Mouse (Mus musculus) hindbrain, embryonic 16.5 days (tissue): ENCODE measurements around the gene Nos1. TPM values are rescaled to one million over a fixed set of nuclear protein-coding genes. Genes with fewer than 3 reads are reported as not detected.

ENCODE experiments used
- ATAC-seq: fragments of 200-750 bp; cut with Nextera tagmentation; 2 replicates; pipeline ENCODE4 v1.8.0; 2017; ENCODE audit warnings: moderate TSS enrichment, moderate library complexity
- H3K27ac ChIP-seq: fragments of 300-500 bp; sonication (generic); 2 replicates; pipeline ENCODE4 v1.5.1; 2014; ENCODE audit warnings: low read depth, mild to moderate bottlenecking, control low read depth, low read length, moderate library complexity
- H3K27me3 ChIP-seq: fragments of 300-500 bp; sonication (generic); replicated peaks from 2 replicates; pipeline ENCODE4 v1.6.1; 2014; ENCODE audit warnings: low read length; ENCODE audit not compliant: control insufficient read depth, insufficient read depth
- H3K36me3 ChIP-seq: fragments of 300-500 bp; sonication (generic); 2 replicates; pipeline ENCODE4 v1.6.1; 2014; ENCODE audit warnings: mild to moderate bottlenecking, low read length, moderate library complexity, mixed read lengths; ENCODE audit not compliant: control insufficient read depth, insufficient read depth
- H3K4me1 ChIP-seq: fragments of 300-500 bp; sonication (generic); 2 replicates; pipeline ENCODE4 v1.6.1; 2014; ENCODE audit warnings: low read depth, low read length; ENCODE audit not compliant: control insufficient read depth, insufficient read depth
- H3K4me2 ChIP-seq: fragments of 300-500 bp; sonication (generic); 2 replicates; pipeline ENCODE4 v1.6.1; 2014; ENCODE audit warnings: mild to moderate bottlenecking, low read length, control low read depth, moderate library complexity
- H3K4me3 ChIP-seq: fragments of 300-500 bp; sonication (generic); 2 replicates; pipeline ENCODE4 v1.5.1; 2014; ENCODE audit warnings: mild to moderate bottlenecking, low read length, control low read depth, moderate library complexity
- H3K9ac ChIP-seq: fragments of 300-500 bp; sonication (generic); 2 replicates; pipeline ENCODE4 v1.6.1; 2014; ENCODE audit warnings: low read depth, mild to moderate bottlenecking, control low read depth, low read length, moderate library complexity
- H3K9me3 ChIP-seq: fragments of 300-500 bp; sonication (generic); 2 replicates; pipeline ENCODE4 v1.6.1; 2014; ENCODE audit warnings: mild to moderate bottlenecking, low read length, moderate library complexity; ENCODE audit not compliant: control insufficient read depth
- WGBS: fragments of 180-500 bp; shearing (Covaris S2); extraction: QIAGEN DNeasy Blood & Tissue Kit; methylation state at CpG from one replicate; pipeline ENCODE4 v1.1.7; 2014; 5-methylcytosine and 5-hydroxymethylcytosine counted together
- polyA plus RNA-seq: library from polyadenylated mRNA; unstranded; fragments of >200 nt; fragmentation: Nextera tagmentation; extraction: Ambion mirVana; gene quantifications from 2 replicates; pipeline ENCODE4 v1.2.1, GENCODE M21; 2015

Gene Nos1
- polyA plus RNA-seq, 1 experiment from 2014 or later: 2.8 TPM

DNA sequence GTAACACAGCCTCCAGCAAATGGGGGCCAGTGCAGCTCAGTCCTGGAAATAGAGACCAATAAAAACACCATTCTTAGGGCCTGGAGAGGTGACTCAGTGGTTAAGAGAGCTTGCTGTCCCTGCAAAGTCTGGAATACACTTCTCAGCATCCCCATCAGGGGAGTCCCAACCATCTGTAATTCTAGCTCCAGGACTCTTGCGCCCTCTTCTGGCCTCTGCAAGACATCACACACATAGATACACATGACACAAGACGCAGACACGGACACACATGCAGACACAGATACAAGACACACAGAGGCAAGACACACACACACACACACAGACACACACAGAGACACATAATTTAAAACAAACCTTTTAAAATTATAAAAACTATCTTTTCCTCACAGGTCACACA lies 160.7 kb downstream of the Nos1 start:
- Histone ChIP-seq H3K27me3 (no peaks in the 10 kb centered on the region), H3K9me3 (no peaks in the 10 kb centered on the region), H3K27ac (no peak overlapping the region), H3K4me3 (no peak overlapping the region), H3K9ac (no peak overlapping the region), H3K4me1 (no peaks in the 10 kb centered on the region), H3K36me3 (no peaks in the 10 kb centered on the region), H3K4me2 (no peak overlapping the region)
- no peak for ATAC-seq
- 74% methylated on average over 3 of the region's 3 CpGs for WGBS

GRCm38 (mm10) chr5:117946605-117947004 lies 165.8 kb downstream of the Nos1 start:
- no peak overlapping the region for H3K4me2 ChIP-seq
- no peak overlapping the region for H3K27ac ChIP-seq
- no peak overlapping the region for H3K4me3 ChIP-seq
- WGBS: 32% methylated on average over 4 of the region's 4 CpGs
- H3K36me3 ChIP-seq: no peaks in the 10 kb centered on the region
- ATAC-seq: peak; percentile 60; the same call in 1 of the 2 replicates
- H3K4me1 ChIP-seq: no peaks in the 10 kb centered on the region
- H3K9ac ChIP-seq: no peak overlapping the region
- H3K27me3 ChIP-seq: no peaks in the 10 kb centered on the region
- no peaks in the 10 kb centered on the region for H3K9me3 ChIP-seq

DNA sequence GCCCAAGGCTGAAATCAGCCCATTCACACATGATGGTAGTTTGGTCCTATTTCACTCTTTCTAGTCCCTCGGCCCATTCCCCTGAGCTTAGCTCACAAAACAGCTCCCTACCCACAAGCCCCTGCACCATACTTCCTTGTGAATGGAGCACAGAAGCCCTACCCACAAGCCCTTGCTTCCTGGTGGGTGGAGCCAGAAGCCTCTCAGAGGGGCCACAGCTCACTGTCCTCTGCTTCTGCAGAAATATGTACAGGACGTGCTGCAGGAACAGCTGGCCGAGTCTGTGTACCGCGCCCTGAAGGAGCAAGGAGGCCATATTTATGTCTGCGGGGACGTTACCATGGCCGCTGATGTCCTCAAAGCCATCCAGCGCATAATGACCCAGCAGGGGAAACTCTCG lies 168.6 kb downstream of the Nos1 start:
- no peak for ATAC-seq
- Histone ChIP-seq H3K9me3 (no peaks in the 10 kb centered on the region), H3K27ac (no peak overlapping the region), H3K27me3 (no peaks in the 10 kb centered on the region), H3K4me1 (no peaks in the 10 kb centered on the region), H3K36me3 (no peaks in the 10 kb centered on the region), H3K4me2 (no peak overlapping the region), H3K9ac (no peak overlapping the region), H3K4me3 (no peak overlapping the region)
- 46% methylated on average over 10 of the region's 10 CpGs for WGBS

GRCm38 (mm10) chr5:117953893-117954292 lies 173.1 kb downstream of the Nos1 start:
- Histone ChIP-seq H3K4me2 (no peak overlapping the region), H3K4me3 (no peak overlapping the region), H3K27me3 (no peaks in the 10 kb centered on the region)

GRCm38 (mm10) chr5:117954429-117954828 lies 173.6 kb downstream of the Nos1 start:
- no peaks in the 10 kb centered on the region for H3K27me3 ChIP-seq
- no peak overlapping the region for H3K27ac ChIP-seq
- no peak for ATAC-seq
- H3K9ac ChIP-seq: no peak overlapping the region
- no peaks in the 10 kb centered on the region for H3K36me3 ChIP-seq
- H3K4me1 ChIP-seq: no peaks in the 10 kb centered on the region
- no peak overlapping the region for H3K4me3 ChIP-seq
- no peak overlapping the region for H3K4me2 ChIP-seq
- WGBS: 53% methylated on average over 1 of the region's 1 CpGs
- no peaks in the 10 kb centered on the region for H3K9me3 ChIP-seq

More at GRCm38 (mm10) chr5:117953893-117954292, 173.1 kb downstream of the Nos1 start:
- H3K9ac ChIP-seq: no peak overlapping the region
- no peaks in the 10 kb centered on the region for H3K4me1 ChIP-seq
- H3K36me3 ChIP-seq: no peaks in the 10 kb centered on the region
- WGBS: 89% methylated on average over 12 of the region's 12 CpGs
- no peak overlapping the region for H3K27ac ChIP-seq
- H3K9me3 ChIP-seq: no peaks in the 10 kb centered on the region
- ATAC-seq: no peak

GRCm38 (mm10) chr5:117955675-117956420 lies 175.0 kb downstream of the Nos1 start:
- ATAC-seq: no peak
- Histone ChIP-seq H3K36me3 (no peaks in the 10 kb centered on the region), H3K27ac (no peak overlapping the region), H3K4me3 (no peak overlapping the region), H3K27me3 (no peaks in the 10 kb centered on the region), H3K9ac (no peak overlapping the region), H3K9me3 (no peaks in the 10 kb centered on the region), H3K4me2 (no peak overlapping the region), H3K4me1 (no peaks in the 10 kb centered on the region)
- WGBS: 38% methylated on average over 10 of the region's 10 CpGs

DNA sequence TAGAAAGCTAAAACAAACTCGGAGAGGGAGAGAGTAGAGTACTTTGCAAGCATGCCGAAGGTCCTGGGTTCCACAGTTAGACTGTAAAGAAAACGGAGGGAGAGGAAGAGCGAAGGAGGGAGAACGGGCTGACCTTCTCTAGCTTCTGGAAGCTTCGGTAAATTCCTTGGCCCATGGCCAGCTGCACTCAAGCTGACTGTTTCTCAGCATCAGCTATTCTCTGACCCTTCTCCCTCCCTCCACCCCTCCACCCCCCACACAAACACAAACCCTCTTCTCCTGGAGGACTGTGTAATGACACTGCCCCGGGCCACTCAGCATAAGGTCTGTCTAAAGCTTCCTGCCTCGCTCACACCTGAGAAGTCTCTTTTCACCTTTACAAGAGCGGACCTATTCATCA lies 183.9 kb downstream of the Nos1 start:
- Histone ChIP-seq H3K36me3 (no peaks in the 10 kb centered on the region), H3K27me3 (no peaks in the 10 kb centered on the region), H3K4me3 (no peak overlapping the region), H3K4me2 (no peak overlapping the region), H3K4me1 (no peaks in the 10 kb centered on the region), H3K9me3 (no peaks in the 10 kb centered on the region), H3K27ac (no peak overlapping the region), H3K9ac (no peak overlapping the region)
- ATAC-seq: no peak
- 54% methylated on average over 9 of the region's 9 CpGs for WGBS

GRCm38 (mm10) chr5:117966956-117967355 lies 186.1 kb downstream of the Nos1 start:
- Histone ChIP-seq H3K4me1 (no peaks in the 10 kb centered on the region), H3K9me3 (no peaks in the 10 kb centered on the region), H3K36me3 (no peaks in the 10 kb centered on the region), H3K27me3 (no peaks in the 10 kb centered on the region), H3K4me2 (no peak overlapping the region), H3K27ac (no peak overlapping the region), H3K9ac (no peak overlapping the region), H3K4me3 (no peak overlapping the region)
- no peak for ATAC-seq
- WGBS: 63% methylated on average over 9 of the region's 9 CpGs

DNA sequence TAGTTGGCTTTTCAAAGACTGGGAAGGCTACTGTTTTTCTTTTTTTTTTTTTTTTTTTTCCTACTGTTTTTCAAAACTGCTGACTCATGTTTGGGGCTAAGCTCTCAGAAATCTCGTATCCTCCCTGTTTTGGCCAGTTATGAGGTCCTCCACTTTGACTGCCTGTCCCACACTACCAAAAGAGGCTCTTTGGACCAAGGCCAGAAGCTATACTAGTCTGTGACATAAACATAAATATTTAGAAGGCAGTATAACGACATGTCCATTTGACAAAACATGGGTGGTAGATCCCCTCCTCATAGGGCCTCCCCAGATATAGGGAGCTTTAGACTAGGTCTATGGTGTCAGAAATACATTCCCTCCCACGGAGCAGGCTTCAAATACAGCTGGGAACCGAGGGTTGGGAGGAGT lies 186.8 kb downstream of the Nos1 start:
- Histone ChIP-seq H3K27me3 (no peaks in the 10 kb centered on the region), H3K4me1 (no peaks in the 10 kb centered on the region), H3K4me2 (no peak overlapping the region), H3K4me3 (no peak overlapping the region), H3K9ac (no peak overlapping the region), H3K27ac (no peak overlapping the region), H3K36me3 (no peaks in the 10 kb centered on the region), H3K9me3 (no peaks in the 10 kb centered on the region)
- ATAC-seq: no peak
- WGBS: 63% methylated on average over 4 of the region's 4 CpGs
